Mouse (Mus musculus) E14TG2a.4 (cell line): ENCODE data around the gene Fbp1.
A peak's percentile ranks its signal among the peaks of the same experiment; 100 is the strongest.
"Not testable (repeated sequence)": the region's sequence is repeated elsewhere in the genome, so short reads cannot be mapped to it uniquely, and the experiment has no call there.

ENCODE experiments used
- H3K27me3 ChIP-seq: 2 replicates; pipeline ENCODE4 v1.6.1; 2014; ENCODE audit warnings: low read length, control low read depth; ENCODE audit not compliant: insufficient read depth
- H3K36me3 ChIP-seq: 2 replicates; pipeline ENCODE4 v1.6.1; 2014; ENCODE audit warnings: low read length, control low read depth; ENCODE audit not compliant: insufficient read depth
- H3K4me1 ChIP-seq: replicated peaks from 2 replicates; pipeline ENCODE4 v1.6.1; 2014; ENCODE audit warnings: low read depth, low read length, control low read depth
- H3K4me3 ChIP-seq: replicated peaks from 2 replicates; pipeline ENCODE4 v1.5.1; 2014; ENCODE audit warnings: mild to moderate bottlenecking, low read length
- H3K9me3 ChIP-seq: 2 replicates; pipeline ENCODE4 v1.6.1; 2014; ENCODE audit warnings: low read length, control low read depth
- CTCF ChIP-seq: conservative IDR thresholded peaks from 2 replicates; pipeline ENCODE4 v1.5.1; 2014; ENCODE audit warnings: low read length
- NANOG ChIP-seq: IDR thresholded peaks from 2 replicates; pipeline ENCODE4 v1.6.1; 2014; ENCODE audit warnings: borderline replicate concordance, low read length, mixed read lengths
- POU5F1 ChIP-seq: IDR thresholded peaks from 2 replicates; pipeline ENCODE4 v1.6.1; 2014; ENCODE audit warnings: low read length, borderline replicate concordance

Fbp1 gene

GRCm38 (mm10) chr13:62887712-62888441 is at the start of gene Fbp1:
Gene Fbp1 (minus strand): TSS chr13:62888282.
- Histone ChIP-seq H3K4me1 (peaks cover 23% of the 10 kb centered on the region), H3K4me3 (peak within 1 kb of the TSS; percentile 76), H3K36me3 (no peaks in the 10 kb centered on the region), H3K9me3 (no peaks in the 10 kb centered on the region), H3K27me3 (peaks cover 50% of the 10 kb centered on the region)
- TF ChIP-seq CTCF (no peak), POU5F1 (no peak), NANOG (peak; percentile 22; the same call in 1 of the 2 replicates)

DNA sequence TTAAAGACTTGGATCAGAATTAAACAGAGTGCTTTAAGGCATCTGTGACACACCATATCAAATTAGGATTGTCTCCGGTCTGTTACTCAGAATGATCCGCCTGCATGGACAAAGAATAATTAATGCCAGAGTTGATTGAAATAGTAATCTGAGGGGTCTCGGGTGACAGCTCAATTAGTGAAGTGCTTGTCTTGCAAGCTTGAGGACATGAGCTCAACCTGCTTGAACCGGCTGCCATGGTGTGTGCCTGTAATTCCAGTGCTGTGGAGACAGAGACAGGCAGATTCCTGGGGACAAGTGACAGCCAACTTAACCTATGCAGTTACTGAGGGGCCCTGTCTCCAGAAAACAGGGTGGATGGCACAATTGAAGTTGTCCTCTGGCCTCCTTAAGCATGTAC is 44.4 kb upstream of the Fbp1 start:
- Histone ChIP-seq H3K36me3 (no peaks in the 10 kb centered on the region), H3K9me3 (no peaks in the 10 kb centered on the region), H3K4me1 (no peaks in the 10 kb centered on the region), H3K27me3 (no peaks in the 10 kb centered on the region), H3K4me3 (no peak overlapping the region)
- no peak for TF ChIP-seq NANOG
- no peak for TF ChIP-seq CTCF

GRCm38 (mm10) chr13:62929766-62930389 is 41.8 kb upstream of the Fbp1 start:
- TF ChIP-seq POU5F1, result no peak
- TF ChIP-seq NANOG, result no peak
- TF ChIP-seq CTCF, result no peak
- H3K36me3 ChIP-seq, result no peaks in the 10 kb centered on the region

GRCm38 (mm10) chr13:62929144-62929543 is 41.1 kb upstream of the Fbp1 start:
- H3K36me3 ChIP-seq, H3K9me3 ChIP-seq, H3K27me3 ChIP-seq, H3K4me3 ChIP-seq, H3K4me1 ChIP-seq: not testable (repeated sequence)

More at GRCm38 (mm10) chr13:62929766-62930389, 41.8 kb upstream of the Fbp1 start:
- H3K4me3 ChIP-seq, result no peak overlapping the region
- no peaks in the 10 kb centered on the region for H3K4me1 ChIP-seq
- H3K27me3 ChIP-seq, result no peaks in the 10 kb centered on the region
- H3K9me3 ChIP-seq, result no peaks in the 10 kb centered on the region

DNA sequence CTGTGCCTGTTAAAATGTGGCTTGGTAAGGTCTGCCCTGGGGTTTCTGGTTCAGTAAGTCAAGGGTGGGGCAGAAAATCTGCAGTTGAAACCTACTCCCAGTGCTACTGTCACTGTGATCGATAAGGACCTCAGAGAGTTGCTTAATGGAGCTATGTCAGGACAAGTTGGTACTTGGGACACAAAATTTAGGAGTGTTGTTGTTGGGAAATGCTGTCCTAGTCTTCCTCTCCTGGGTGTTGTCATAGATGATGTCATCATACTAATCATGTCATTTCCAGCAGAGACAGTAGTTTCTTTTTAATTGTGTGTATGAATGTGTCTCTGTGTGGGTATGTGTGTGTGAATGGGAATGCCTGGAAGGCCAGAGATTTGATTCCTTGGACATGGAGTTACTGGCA is 39.4 kb upstream of the Fbp1 start:
- no peak for TF ChIP-seq POU5F1
- no peak for TF ChIP-seq CTCF
- TF ChIP-seq NANOG, result no peak
- H3K4me3 ChIP-seq, result no peak overlapping the region
- no peaks in the 10 kb centered on the region for H3K36me3 ChIP-seq
- H3K4me1 ChIP-seq, result peaks cover 8% of the 10 kb centered on the region; the same call in 1 of the 2 replicates
- no peaks in the 10 kb centered on the region for H3K9me3 ChIP-seq
- H3K27me3 ChIP-seq, result no peaks in the 10 kb centered on the region

- H3K27me3 ChIP-seq, result no peaks in the 10 kb centered on the region
- H3K36me3 ChIP-seq, result no peaks in the 10 kb centered on the region
- H3K4me3 ChIP-seq, result no peak overlapping the region
- H3K9me3 ChIP-seq, result no peaks in the 10 kb centered on the region
- H3K4me1 ChIP-seq, result peaks cover 8% of the 10 kb centered on the region; the same call in 1 of the 2 replicates
- TF ChIP-seq NANOG (no peak), POU5F1 (no peak), CTCF (peak; percentile 17; the same call in 1 of the 2 replicates)
These were observed 38.4 kb upstream of the Fbp1 start for GRCm38 (mm10) chr13:62926479-62926878.

DNA sequence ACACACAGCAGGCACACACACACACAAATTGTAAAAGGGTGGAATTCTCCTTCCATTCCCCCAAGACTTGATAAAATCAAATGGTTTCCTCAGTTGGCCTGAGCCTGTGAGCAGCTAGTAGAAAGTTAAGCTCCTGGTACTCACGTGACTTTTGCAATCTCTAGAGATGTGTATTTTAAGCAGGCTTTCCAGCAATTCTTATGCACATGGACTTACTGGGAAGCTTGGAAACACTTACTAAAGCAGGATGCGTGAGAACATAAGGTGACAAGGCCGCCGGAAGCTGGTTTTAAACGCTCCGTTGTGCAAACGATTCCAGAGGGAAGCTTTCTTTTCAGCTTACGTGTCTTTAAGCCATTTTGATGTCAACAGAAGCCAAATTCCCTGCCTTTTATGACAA is 35.1 kb upstream of the Fbp1 start:
- no peaks in the 10 kb centered on the region for H3K36me3 ChIP-seq

DNA sequence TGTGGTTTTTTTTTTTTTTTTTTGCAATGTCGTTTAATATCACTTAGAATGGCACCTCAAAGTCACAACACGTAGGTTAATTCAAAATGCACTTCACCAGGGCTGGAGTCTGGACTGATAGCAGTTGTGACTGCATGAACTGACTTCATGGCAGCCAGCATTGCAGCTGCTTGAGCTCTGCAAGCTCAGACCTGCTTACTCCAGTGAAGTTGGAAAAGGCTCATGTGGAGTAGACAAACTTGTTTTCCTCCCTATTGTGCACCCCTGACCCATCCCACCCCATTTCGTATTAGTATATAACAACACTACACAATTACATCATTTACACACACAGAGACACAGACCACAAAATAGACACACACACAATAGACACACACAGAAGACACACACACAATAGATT is 34.6 kb upstream of the Fbp1 start:
- no peaks in the 10 kb centered on the region for H3K27me3 ChIP-seq
- no peak for TF ChIP-seq POU5F1
- no peak for TF ChIP-seq NANOG
- no peak for TF ChIP-seq CTCF

More for the DNA sequence above, 35.1 kb upstream of the Fbp1 start:
- TF ChIP-seq CTCF (no peak), NANOG (no peak), POU5F1 (no peak)
- Histone ChIP-seq H3K27me3 (no peaks in the 10 kb centered on the region), H3K4me3 (no peak overlapping the region), H3K4me1 (peaks cover 8% of the 10 kb centered on the region; the same call in 1 of the 2 replicates), H3K9me3 (no peaks in the 10 kb centered on the region)

More for the DNA sequence above, 34.6 kb upstream of the Fbp1 start:
- no peaks in the 10 kb centered on the region for H3K9me3 ChIP-seq
- H3K4me1 ChIP-seq, result peaks cover 8% of the 10 kb centered on the region; the same call in 1 of the 2 replicates
- no peak overlapping the region for H3K4me3 ChIP-seq
- H3K36me3 ChIP-seq, result no peaks in the 10 kb centered on the region
